Mouse (Mus musculus) ovary, adult 18-20 months (tissue): Measurements from ENCODE around the gene Crcp.
A peak's percentile ranks its signal among the peaks of the same experiment; 100 is the strongest.
"Not testable (repeated sequence)": the region's sequence is repeated elsewhere in the genome, so short reads cannot be mapped to it uniquely, and the experiment has no call there.

Source experiments
- DNase-seq: peaks from one replicate; pipeline ENCODE4 v3.0.0; 2022; ENCODE audit warnings: low spot score, mixed read lengths

Crcp gene

DNA sequence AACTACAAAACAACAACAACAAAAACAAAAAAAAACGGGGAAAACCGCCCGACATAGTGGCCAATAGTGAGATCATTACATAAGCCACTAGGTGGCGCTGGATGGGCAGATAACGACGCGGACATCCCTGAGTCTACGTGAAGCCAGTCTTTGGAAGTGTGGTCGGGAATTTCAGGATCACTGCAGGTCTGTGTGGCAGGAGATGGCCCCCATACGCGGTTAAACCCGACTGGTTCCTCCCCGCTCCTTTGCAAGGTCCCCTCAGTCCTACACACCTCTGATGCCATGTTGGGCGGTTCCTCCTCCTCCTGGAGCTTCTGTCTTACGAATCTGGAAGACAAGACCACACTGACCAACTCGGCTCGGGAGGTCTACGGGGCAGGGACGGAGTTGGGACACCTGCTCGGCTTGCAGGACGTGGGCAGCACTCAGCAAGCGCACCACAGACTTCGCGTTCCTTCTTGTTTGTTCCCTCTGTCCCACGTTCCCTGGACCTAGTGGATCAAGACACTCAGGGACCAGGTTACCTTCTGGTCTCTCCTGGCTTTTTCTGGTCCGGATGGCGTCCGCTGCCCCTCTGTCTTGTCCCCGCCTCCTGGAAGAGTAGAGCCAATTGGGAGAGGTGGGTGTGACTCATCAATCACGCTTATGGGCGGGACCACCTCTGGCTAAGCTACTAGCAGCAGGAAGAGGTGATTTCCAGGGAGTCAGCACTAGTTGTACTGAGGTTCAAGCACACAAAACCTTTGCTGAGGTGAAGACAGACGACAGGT lies 5.1 kb upstream of the Crcp start:
- peak; percentile 89 for DNase-seq

DNA sequence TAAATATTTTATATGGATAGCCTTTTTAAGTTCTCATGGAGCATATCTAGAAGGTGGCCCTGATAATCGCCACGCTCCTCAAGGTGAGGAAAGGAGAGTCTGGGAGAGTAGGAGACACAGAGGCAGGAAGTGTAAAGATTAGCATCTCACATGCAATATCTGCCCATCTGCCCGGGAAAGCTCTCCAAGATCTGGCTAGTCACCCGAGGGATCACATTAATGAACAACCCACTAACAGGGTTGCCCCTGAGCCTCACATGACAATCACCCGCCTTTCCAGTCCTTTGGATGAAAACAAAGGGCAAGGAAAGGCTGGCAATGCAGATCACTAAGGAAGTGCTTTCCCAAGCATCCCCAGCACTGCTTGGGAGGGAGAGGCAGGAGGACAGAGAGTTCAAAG lies 2.0 kb upstream of the Crcp start:
- DNase-seq, result no peak

DNA sequence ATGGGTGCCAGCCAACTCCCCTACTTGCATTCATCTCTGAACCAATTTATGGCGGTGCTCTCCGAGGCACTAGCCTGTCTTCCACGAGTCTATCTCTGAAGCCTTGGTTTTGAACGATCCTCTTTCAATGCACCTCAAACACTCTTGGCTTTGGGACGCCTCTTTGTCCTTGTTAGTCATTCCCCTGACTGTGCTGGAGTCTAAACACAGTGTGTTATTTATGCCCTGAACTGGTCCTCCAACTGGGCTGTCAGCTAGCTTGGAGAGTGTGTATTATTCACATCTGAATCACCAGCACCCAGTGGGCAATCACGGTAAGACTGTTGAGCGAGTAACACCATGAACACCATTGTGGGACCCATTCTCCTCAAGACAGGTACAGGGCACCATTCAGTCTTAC lies 1.4 kb upstream of the Crcp start:
- no peak for DNase-seq

DNA sequence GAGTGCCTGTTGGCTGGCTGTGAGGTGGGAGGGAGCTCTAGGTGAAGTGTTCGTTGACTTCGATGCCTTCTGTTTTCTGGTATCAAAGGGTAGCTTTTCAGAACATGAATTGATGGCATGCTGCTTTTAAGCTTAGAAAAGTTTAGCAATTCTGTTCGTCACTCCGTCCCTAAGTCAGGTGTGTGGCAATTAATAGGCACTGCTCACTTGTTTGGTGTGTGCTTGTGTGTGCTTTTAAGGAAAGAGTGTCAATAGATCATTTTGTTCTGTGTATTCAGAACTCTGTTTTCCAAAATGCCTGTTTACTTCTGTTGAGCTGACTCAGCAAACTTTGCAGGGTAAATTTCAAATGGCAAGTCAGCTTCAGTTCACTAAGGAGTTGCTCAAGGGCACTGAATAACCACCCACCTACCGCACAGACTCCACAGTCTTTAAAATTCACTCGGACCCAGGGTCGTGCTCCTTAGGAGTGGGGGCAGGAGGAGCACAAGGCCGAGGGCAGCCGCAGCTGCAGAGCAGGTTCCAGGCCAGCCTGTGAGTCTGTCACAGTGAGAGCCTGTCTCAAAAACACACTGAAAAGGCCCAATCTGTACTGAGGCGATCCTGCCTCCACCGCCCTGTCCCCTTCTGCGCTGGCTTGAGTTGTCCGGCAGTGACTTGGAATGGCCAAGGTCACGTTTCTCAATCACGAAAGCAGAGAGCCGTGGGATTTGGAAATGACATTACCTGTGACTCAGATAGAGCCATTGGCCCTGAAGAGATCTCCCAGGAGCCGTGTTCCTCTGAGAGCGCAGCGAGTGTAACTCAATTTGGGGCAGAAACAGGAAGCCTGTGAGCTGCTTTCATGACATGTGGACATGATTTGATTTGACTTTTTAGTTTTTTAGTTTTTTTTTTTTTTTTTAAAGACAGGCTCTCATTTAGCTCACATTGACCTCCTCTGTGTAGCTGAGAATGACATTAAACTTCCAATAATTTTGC lies 2.6 kb downstream of the Crcp start:
- no peak for DNase-seq

DNA sequence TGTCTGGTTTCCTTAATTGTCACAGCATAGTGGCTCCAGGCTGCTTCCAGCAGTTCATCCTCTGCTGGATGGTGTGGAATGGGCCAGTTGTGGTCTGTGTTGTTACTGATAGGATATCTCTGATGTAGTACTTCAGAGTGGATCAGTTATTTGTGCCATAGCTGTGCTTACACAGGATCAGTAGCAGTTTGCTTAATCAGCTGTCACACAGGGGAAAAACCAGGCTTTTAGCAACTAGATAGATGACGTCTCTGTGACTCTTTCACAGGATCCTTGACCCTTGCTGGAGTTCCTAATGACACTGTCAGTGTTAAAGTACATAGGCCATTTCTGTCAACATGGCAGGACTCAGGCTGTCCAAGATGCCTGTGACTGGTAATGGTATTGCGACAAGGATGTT lies 4.8 kb downstream of the Crcp start:
- no peak for DNase-seq

DNA sequence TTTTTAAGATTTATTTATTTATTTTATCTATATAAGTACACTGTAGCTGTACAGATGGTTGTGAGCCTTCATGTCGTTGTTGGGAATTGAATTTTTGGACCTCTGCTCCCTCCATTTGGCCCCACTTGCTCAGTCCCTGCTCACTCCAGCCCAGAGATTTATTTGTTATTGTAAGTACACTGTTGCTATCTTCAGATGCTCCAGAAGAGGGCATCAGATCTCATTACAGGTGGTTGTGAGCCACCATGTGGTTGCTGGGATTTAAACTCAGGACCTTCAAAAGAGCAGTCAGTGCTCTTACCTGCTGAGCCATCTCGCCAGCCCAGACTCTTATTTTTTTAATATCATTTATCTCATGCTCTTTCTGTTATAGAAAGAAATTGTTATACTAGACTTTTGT lies 7.2 kb downstream of the Crcp start:
- not testable (repeated sequence) for DNase-seq

DNA sequence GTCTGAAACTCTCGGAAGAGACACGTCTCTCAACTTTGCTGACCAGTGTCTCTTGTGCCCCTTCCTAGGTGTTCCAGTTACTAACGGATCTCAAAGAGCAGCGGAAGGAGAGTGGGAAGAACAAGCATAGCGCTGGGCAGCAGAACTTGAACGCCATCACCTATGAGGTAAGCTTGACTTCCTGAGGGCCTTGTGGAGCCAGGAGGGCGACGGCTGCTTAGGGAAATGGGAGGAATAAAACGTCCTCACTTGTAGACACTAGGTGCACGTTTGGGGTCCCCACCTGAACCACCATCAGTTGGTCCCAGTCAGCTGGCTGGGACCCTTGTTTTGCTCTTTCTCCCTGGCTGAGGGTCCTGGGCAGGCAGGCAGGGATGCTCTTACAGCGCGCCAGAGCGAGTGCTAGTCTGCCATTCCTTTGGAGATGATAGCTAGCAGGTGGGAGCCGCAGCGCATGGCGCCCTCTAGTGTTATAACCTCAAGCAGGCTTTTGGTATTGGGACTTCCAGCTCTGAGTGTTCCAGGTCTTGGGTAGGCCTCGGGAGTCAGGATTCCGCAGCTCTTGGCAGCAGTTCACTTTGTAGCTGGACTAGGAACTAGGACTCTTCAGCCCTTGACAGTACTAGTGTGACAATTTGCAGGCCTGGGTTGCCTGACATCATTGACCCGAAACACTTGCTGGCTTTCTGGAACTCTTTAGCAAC lies 8.8 kb downstream of the Crcp start:
- DNase-seq, result no peak

DNA sequence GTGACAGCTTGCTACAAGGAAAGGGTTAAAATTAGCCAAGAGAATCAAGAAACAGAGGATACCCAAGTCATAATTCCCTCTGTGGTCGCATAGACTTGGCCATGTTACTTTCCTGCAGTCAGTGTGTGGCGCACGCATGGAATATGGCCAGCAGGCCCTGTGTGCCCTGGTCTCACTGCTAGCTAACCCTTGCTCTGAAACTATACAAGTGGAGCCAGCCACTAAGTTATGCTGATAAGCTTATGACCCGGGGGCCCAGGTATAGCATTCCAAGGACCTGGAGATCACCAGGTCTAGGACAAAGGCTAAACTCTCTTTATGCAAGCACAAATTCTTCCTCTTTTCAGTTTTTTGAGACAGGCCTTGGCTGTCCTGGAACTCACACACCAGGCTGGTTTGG lies 11.7 kb downstream of the Crcp start:
- DNase-seq, result no peak

DNA sequence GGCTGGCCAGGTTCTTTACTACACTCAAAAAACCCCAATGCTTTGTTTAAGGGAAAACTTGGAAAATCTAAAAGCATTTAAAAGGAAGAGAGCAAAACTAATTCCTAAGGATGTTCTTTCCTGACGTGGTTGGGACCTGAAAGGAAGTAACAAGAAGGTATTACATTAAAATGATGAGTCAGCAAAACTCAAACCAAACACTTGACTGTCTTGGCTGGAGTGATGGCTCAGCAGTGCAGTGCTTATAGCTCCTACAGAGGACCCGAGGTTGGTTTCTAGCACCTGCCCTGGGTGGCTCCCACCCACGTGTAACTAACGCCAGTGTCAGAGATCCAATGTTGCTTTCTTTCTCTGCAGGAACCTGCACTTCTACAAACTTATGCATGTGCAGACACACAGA lies 12.2 kb downstream of the Crcp start:
- DNase-seq, result no peak

DNA sequence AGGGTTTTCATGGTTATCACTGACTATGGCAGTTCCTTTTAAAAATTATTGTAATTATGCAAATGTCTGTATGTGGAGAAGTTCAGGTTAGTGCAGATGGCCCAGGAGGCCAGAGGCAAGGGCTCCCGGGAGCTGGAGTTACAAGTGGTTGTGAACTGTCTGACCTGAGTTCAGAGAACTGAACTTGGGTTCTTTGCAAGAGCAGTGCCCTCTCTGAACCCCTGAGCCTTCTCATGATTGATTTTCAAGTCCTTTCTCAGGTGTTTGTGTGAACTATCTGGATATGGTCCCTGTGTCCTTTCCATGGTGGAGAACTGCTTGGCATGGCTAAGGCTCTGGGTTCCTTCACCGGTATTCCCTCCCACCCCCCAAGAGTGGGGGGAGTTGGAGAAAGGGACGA lies 14.7 kb downstream of the Crcp start:
- no peak for DNase-seq

DNA sequence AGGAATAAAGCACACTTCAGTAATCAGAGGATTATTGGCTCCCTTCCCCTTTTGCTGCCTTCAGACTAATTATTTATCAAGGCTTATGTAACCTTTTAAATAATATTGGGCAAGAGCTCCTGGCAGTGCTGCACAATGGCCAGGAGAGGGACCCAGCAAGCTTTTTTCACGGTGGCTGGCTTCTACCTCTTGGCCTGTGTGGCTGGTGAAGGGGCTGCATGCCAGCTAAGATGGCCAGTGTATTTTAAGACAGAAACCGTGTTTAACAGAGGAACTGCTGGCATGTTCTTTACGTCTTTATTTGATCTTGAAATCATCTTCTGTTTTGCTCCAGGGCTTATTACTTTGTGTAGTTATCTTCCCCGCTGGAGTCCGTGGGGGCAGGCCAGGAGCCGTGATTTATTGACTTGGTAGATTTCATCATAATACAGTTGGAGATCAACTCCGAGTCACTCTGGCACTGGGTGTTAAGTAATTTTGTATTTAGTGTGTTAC lies 15.2 kb downstream of the Crcp start:
- peak; percentile 40 for DNase-seq

DNA sequence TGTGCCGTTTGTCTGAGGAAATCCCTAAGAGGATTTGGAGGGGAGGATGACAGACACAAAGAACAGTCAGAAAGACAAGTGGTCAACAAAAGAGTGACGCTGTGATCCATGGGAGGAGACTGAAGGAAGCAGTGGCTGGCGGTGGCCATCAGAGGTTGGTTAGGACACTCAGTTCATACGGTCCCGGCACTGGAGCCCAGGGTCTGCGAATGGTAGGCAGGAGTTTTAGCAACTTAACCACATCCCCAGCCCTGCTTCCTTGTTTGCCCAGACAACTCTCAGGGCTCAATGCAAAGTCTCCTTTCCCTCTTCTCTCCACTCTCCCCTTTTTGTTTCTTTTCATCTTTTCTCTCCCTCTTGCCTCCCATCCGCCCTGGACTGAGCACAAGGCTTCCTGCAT lies 17.0 kb downstream of the Crcp start:
- DNase-seq, result no peak

DNA sequence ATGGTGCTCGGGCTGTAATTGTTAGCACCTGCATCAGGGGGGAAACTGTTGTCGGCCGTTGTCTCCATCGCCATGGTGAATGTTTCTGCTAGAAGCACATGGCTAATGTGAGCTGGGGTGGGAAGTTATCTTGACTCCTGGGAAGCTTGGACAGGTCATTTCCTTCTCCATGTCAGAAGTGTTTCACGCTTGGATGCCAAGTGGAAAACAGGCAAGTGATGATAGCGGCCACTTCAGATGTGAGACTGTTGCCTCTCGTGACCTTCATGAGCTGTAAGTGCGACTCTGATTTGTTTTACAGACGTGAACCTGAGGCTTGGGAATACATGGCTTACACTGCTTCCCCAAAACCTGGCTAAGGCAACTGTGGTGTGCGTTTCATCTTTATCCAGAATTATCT lies 17.5 kb downstream of the Crcp start:
- no peak for DNase-seq

DNA sequence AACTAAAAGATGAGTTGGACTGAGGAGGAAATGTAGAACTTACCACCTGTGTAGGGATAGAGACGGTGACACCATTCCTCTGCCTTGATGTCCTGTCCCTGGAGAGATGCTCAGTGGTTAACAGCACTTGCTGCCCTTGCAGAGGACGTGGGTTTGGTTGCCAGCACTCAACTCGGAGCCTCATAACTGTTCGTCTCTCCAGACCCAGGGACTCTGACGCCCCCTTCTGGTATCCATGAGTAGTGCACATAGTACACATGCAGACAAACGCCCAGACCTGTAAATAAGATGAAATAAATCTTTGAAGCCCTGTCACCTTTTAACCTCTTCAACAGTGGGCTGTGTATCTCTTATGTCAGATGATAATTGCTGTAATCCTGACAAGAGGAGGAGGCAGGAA lies 17.9 kb downstream of the Crcp start:
- DNase-seq, result no peak

DNA sequence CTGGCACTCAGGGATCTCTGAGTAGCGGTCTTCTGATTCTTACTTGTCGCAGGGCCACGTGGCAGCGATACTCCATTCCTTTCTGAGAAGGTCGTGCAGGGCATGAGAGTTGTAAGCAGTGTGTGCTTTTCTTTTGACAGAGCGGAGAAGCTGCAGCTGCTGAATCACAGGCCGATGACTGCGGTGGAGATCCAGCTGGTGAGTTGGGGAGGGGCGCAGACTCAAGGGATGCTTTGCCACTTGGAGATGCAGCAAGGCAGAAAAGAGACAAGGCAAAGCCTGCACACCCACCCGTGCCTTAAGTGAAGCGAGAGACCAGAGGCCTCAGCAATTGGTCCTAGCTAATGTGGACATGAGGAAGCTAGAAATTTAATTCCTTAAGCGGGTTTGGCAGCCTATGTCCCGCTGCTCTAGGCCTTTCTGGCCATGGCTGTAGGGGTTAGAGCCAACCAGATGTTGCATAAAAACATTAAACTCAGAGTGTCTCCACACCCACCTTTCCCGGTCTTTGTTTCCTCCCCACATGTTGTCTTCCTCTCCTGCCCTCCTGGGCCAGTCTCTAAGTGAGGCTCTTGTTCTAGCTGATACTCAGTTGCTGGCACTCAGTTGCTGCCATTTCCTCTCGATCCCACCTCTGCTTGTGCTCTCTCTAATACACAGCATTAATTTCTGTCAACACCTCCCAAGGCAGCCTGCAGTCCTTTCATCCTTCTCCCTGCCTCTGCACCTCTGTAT lies 19.9 kb downstream of the Crcp start:
- no peak for DNase-seq

DNA sequence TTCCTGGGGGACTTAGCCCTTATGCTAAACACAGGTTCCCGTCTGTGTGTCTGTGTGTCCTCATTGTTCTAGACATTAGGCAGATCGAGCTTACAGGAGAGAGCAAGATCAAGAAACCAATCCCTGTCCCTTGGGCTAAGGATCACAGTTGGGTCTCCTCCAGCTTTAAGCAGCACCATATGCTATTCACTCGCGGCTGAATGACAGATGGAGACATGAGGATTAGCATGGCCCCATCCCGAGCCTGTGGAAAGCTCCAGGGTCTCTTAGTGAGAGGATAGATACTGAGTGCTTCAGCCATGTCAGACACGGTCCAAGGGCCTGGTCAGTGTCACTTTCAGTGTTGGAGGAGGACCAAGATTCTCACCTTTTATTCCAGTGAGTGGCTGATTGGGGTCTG lies 21.3 kb downstream of the Crcp start:
- no peak for DNase-seq

DNA sequence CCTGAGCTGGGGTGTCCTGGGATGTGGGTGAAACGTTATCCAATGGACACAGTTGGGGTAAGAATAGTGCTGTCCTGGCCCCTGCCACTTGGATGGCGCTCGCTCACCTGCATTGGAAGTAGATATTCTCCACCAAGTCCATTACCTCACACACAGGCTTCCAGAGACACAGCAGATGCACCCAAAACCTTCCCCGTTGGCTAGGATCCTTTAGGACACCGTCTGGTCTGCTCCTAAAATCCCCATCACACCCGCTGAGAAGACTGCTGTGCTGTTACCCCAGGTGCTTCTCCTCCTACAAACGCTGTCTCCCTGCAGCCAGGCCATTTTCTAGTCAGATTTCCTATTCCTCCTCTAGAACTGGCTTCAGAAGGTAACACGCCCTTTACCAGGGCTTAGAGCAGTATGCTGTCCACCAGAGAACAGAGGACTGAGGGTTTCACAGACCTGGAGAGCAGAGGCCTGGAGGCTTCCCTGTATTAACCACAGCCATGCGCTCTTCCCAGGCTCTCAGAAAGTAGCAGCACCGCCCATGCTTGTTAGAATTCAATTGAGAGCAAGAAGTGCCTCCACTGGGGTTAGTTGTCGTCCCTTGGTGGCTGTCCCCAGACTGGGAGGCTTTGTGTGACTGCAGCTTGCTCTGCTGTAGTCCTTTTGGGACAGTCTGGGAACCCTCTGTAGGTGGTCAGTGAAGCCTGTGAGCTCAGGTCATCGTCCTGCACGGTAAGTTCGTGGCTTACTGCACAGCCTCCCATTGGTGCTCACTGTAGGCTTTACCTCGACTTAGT lies 22.2 kb downstream of the Crcp start:
- no peak for DNase-seq

DNA sequence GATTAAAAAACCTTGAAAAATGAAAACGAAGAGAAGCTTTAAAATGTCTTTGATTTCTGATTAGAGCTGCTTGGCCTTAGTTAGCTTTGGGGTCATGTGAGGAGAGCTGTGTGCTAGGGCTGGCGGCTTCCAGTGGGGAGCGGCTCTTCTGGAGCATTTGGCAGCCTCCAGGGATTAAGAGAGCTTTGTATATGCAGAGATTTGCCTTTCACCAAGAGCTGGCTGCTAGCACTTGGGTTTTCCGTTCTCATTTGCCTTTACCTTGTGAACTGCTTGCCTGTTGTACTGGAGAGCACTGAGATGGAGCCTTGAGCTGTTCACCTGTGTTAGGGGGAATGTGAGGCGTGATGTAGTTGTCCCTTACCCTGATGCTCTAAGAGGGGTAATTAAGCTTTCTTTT lies 23.4 kb downstream of the Crcp start:
- no peak for DNase-seq

DNA sequence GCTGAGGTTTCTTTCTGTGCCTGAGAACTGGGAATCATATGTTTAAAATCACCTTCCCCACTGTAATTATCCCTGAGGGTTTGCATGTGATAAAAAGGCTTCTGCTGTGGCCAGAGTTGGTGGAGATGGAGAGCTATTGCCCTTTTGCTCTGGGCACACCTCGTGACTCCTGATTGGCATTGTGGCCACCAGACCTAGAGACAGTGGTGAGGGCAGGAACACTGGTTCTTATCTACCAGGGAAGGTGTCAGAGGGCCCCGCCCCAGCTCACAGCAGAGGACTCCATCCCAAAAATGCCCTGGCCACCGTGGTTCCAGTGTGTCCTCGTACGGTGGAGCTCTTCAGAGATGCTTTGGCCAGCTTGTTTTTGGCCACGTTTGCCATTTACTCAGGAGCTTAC lies 23.9 kb downstream of the Crcp start:
- no peak for DNase-seq

DNA sequence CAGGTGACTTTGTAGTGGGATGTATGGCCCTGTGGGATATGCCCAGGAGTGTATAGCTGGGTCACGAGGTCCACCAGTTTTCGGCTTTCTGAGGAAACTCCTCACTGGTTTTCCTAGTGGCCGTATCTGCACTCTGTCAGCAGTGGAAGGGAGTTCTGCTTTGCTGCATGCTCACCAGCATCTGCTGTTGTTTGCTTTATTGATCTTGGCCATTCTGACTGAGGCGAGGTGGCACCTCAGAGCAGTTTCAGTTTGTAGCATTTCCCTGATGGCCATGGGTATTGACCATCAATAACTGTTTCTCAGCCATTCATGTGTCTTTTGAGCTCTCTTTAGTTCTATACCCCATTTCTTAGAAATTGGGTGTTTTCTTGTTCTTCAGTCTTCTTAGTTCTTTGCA lies 26.6 kb downstream of the Crcp start:
- DNase-seq, result no peak

DNA sequence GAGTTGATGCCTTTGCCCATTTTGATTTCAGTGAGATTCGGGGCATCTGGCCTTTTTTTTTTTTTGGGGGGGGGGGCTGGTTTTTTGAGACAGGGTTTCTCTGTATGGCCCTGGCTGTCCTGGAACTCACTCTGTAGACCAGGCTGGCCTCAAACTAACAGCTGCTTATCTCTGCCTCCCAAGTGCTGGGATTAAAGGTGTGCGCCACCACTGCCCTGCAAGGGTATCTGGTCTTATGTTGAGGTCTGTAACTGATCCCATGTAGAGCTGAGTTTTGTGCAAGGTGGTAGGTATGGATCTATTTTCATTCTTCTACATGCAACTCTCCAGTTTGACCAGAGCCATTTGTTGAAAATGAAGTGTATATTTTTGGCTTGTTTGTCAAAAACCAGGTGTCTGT lies 27.2 kb downstream of the Crcp start:
- DNase-seq, result no peak
